Mouse (Mus musculus) C2C12 (cell line): Measurements from ENCODE around the gene Vpreb3.

Experiments used
- CEBPB ChIP-seq: IDR thresholded peaks from one replicate; pipeline ENCODE4 v1.6.1; 2011; ENCODE audit warnings: low read depth, mild to moderate bottlenecking, control low read depth, moderate library complexity
- CTCF ChIP-seq: IDR thresholded peaks from one replicate; pipeline ENCODE4 v1.5.1; 2011; ENCODE audit not compliant: control insufficient read depth, insufficient read depth, insufficient read length
- FOSL1 ChIP-seq: IDR thresholded peaks from one replicate; pipeline ENCODE4 v1.8.0; 2011; ENCODE audit warnings: mild to moderate bottlenecking, low read length; ENCODE audit not compliant: poor library complexity, insufficient read depth, severe bottlenecking
- MAX ChIP-seq: IDR thresholded peaks from one replicate; pipeline ENCODE4 v1.6.1; 2011; ENCODE audit warnings: mild to moderate bottlenecking, control low read depth
- MYOD1 ChIP-seq: IDR thresholded peaks from one replicate; pipeline ENCODE4 v1.6.1; 2011; ENCODE audit warnings: low read depth; ENCODE audit not compliant: control insufficient read depth, insufficient read length
- MYOG ChIP-seq: IDR thresholded peaks from one replicate; pipeline ENCODE4 v1.6.1; 2011; ENCODE audit not compliant: control insufficient read depth, insufficient read length; ENCODE audit errors: extremely low read depth
- USF1 ChIP-seq: IDR thresholded peaks from one replicate; pipeline ENCODE4 v1.6.1; 2011; ENCODE audit warnings: low read depth, mild to moderate bottlenecking, control low read depth, moderate library complexity

GRCm38 (mm10) chr10:75990430-75991042, 47.7 kb downstream of the Vpreb3 start:
- TF ChIP-seq CTCF (no peak), MYOD1 (no peak), MAX (no peak), FOSL1 (no peak), USF1 (no peak), CEBPB (no peak), MYOG (no peak)
